Mouse (Mus musculus) MEL (cell line): Measurements from ENCODE around the gene Rnf114. TPM values are rescaled to one million over a fixed set of nuclear protein-coding genes. Genes with fewer than 3 reads are reported as not detected.

Experiments used
- DNase-seq: peaks from one replicate; pipeline ENCODE4 v3.0.0; 2011; ENCODE audit warnings: low read depth, low spot score
- H3K27ac ChIP-seq: 2 replicates; pipeline ENCODE4 v1.5.1; 2012; ENCODE audit warnings: low read depth, mild to moderate bottlenecking, control low read depth, low read length, moderate library complexity; ENCODE audit not compliant: control insufficient read depth
- H3K27me3 ChIP-seq, 2 experiments: fragments of 150-350 bp in 1 of 2; sonication (generic) in 1 of 2; 2 replicates each; pipeline ENCODE4 v1.6.1; 2012; ENCODE audit warnings: low read length in 2 of 2, mild to moderate bottlenecking in 2 of 2, improper control_type of control experiment in 1 of 2, moderate library complexity in 1 of 2; ENCODE audit not compliant: insufficient read depth in 2 of 2, control insufficient read depth in 1 of 2
- H3K36me3 ChIP-seq, 2 experiments: 2 replicates each; pipeline ENCODE4 v1.6.1; 2012 to 2014; ENCODE audit warnings: low read length in 2 of 2, improper control_type of control experiment in 1 of 2, inconsistent platforms in 1 of 2, mild to moderate bottlenecking in 1 of 2; ENCODE audit not compliant: insufficient read depth in 2 of 2, control insufficient read depth in 1 of 2
- H3K4me1 ChIP-seq, 2 experiments: fragments of 150-350 bp in 1 of 2; sonication (generic) in 1 of 2; 2 replicates each; pipeline ENCODE4 v1.6.1; 2012; ENCODE audit warnings: low read length in 2 of 2, improper control_type of control experiment in 1 of 2, mild to moderate bottlenecking in 1 of 2; ENCODE audit not compliant: insufficient read depth in 2 of 2, control insufficient read depth in 1 of 2
- H3K4me3 ChIP-seq, 2 experiments: fragments of 150-350 bp in 1 of 2; sonication (generic) in 1 of 2; 2 replicates each; pipeline ENCODE4 v1.5.1; 2012; ENCODE audit warnings: low read depth in 2 of 2, low read length in 2 of 2, mild to moderate bottlenecking in 2 of 2, moderate library complexity in 2 of 2, control low read depth in 1 of 2, improper control_type of control experiment in 1 of 2; ENCODE audit not compliant: control insufficient read depth in 1 of 2, insufficient read depth in 1 of 2
- H3K79me2 ChIP-seq: 2 replicates; pipeline ENCODE4 v1.6.1; 2012; ENCODE audit warnings: mild to moderate bottlenecking, low read length, moderate library complexity; ENCODE audit not compliant: control insufficient read depth, poor library complexity, insufficient read depth
- H3K9ac ChIP-seq: 2 replicates; pipeline ENCODE4 v1.6.1; 2012; ENCODE audit warnings: low read depth, mild to moderate bottlenecking, control low read depth, low read length, moderate library complexity; ENCODE audit not compliant: control insufficient read depth, poor library complexity, severe bottlenecking
- H3K9me3 ChIP-seq: fragments of 150-350 bp; sonication (generic); replicated peaks from 2 replicates; pipeline ENCODE4 v1.6.1; 2012; ENCODE audit warnings: mild to moderate bottlenecking, low read length, improper control_type of control experiment, moderate library complexity; ENCODE audit not compliant: insufficient read depth
- BHLHE40 ChIP-seq: IDR thresholded peaks from 2 replicates; pipeline ENCODE4 v1.6.1; 2012; ENCODE audit warnings: low read depth, mild to moderate bottlenecking, inconsistent platforms, low read length, improper control_type of control experiment, borderline replicate concordance
- CHD1 ChIP-seq: IDR thresholded peaks from 2 replicates; pipeline ENCODE4 v1.6.1; 2012; ENCODE audit warnings: low read depth, mild to moderate bottlenecking, inconsistent platforms, low read length, improper control_type of control experiment
- CHD2 ChIP-seq: IDR thresholded peaks from 2 replicates; pipeline ENCODE4 v1.6.1; 2011; ENCODE audit warnings: low read length, improper control_type of control experiment
- CTCF ChIP-seq, 3 experiments: IDR thresholded peaks in 2 of 3; conservative IDR thresholded peaks in 1 of 3; 2 replicates each; pipeline ENCODE4 v1.5.1; 2011 to 2012; ENCODE audit warnings: low read length in 3 of 3, low read depth in 2 of 3, mild to moderate bottlenecking in 2 of 3, improper control_type of control experiment in 1 of 3, inconsistent platforms in 1 of 3, mixed read lengths in 1 of 3, moderate library complexity in 1 of 3; ENCODE audit not compliant: control insufficient read depth in 1 of 3, insufficient read depth in 1 of 3, poor library complexity in 1 of 3, severe bottlenecking in 1 of 3
- E2F4 ChIP-seq: IDR thresholded peaks from 2 replicates; pipeline ENCODE4 v1.6.1; 2011; ENCODE audit warnings: low read depth, low read length, improper control_type of control experiment, borderline replicate concordance
- ELF1 ChIP-seq: IDR thresholded peaks from 2 replicates; pipeline ENCODE4 v1.6.1; 2014; ENCODE audit warnings: low read depth, mild to moderate bottlenecking, inconsistent platforms, low read length, improper control_type of control experiment, moderate library complexity
- ETS1 ChIP-seq: IDR thresholded peaks from 2 replicates; pipeline ENCODE4 v1.6.1; 2012; ENCODE audit warnings: low read depth, mild to moderate bottlenecking, inconsistent platforms, low read length, improper control_type of control experiment, moderate library complexity
- GATA1 ChIP-seq: IDR thresholded peaks from 2 replicates; pipeline ENCODE4 v1.6.1; 2011; ENCODE audit warnings: low read depth, low read length, improper control_type of control experiment
- MAFK ChIP-seq: IDR thresholded peaks from 2 replicates; pipeline ENCODE4 v1.6.1; 2011; ENCODE audit warnings: low read depth, mild to moderate bottlenecking, low read length, improper control_type of control experiment, borderline replicate concordance
- MAX ChIP-seq: IDR thresholded peaks from 2 replicates; pipeline ENCODE4 v1.6.1; 2011; ENCODE audit warnings: low read length, improper control_type of control experiment
- MAZ ChIP-seq: IDR thresholded peaks from 2 replicates; pipeline ENCODE4 v1.6.1; 2012; ENCODE audit warnings: low read depth, mild to moderate bottlenecking, inconsistent platforms, low read length, improper control_type of control experiment
- MEF2A ChIP-seq: IDR thresholded peaks from 2 replicates; pipeline ENCODE4 v1.6.1; 2014; ENCODE audit warnings: low read depth, mild to moderate bottlenecking, inconsistent platforms, low read length, improper control_type of control experiment; ENCODE audit not compliant: poor library complexity, insufficient replicate concordance, severe bottlenecking; ENCODE audit errors: extremely low read depth
- MXI1 ChIP-seq: IDR thresholded peaks from 2 replicates; pipeline ENCODE4 v1.6.1; 2011; ENCODE audit warnings: mild to moderate bottlenecking, low read depth, low read length, improper control_type of control experiment
- MYB ChIP-seq: IDR thresholded peaks from 2 replicates; pipeline ENCODE4 v1.6.1; 2011; ENCODE audit warnings: mild to moderate bottlenecking, low read depth, low read length, improper control_type of control experiment
- NELFE ChIP-seq: IDR thresholded peaks from 2 replicates; pipeline ENCODE4 v1.6.1; 2011; ENCODE audit warnings: low read depth, low read length, improper control_type of control experiment
- NRF1 ChIP-seq: IDR thresholded peaks from 2 replicates; pipeline ENCODE4 v1.6.1; 2014; ENCODE audit warnings: low read depth, mild to moderate bottlenecking, inconsistent platforms, low read length, improper control_type of control experiment, moderate library complexity; ENCODE audit not compliant: poor library complexity, insufficient read depth, severe bottlenecking
- POLR2A ChIP-seq, 2 experiments: IDR thresholded peaks; 2 replicates each; pipeline ENCODE4 v1.6.1; 2011 to 2012; ENCODE audit warnings: low read length in 2 of 2, mild to moderate bottlenecking in 2 of 2, control low read depth in 1 of 2, improper control_type of control experiment in 1 of 2, low read depth in 1 of 2, moderate library complexity in 1 of 2; ENCODE audit not compliant: control insufficient read depth in 1 of 2, insufficient read depth in 1 of 2, poor library complexity in 1 of 2
- RAD21 ChIP-seq: IDR thresholded peaks from 2 replicates; pipeline ENCODE4 v1.6.1; 2011; ENCODE audit warnings: mild to moderate bottlenecking, low read depth, low read length, improper control_type of control experiment
- SIN3A ChIP-seq: IDR thresholded peaks from 2 replicates; pipeline ENCODE4 v1.6.1; 2012; ENCODE audit warnings: low read length, improper control_type of control experiment, inconsistent platforms
- TBP ChIP-seq: IDR thresholded peaks from 2 replicates; pipeline ENCODE4 v1.8.0; 2011; ENCODE audit warnings: low read depth, low read length, improper control_type of control experiment
- UBTF ChIP-seq: IDR thresholded peaks from 2 replicates; pipeline ENCODE4 v1.6.1; 2012; ENCODE audit warnings: low read depth, mild to moderate bottlenecking, inconsistent platforms, low read length, improper control_type of control experiment, moderate library complexity, borderline replicate concordance; ENCODE audit not compliant: insufficient read depth
- ZMIZ1 ChIP-seq: IDR thresholded peaks from 2 replicates; pipeline ENCODE4 v1.6.1; 2012; ENCODE audit warnings: low read depth, mild to moderate bottlenecking, inconsistent platforms, low read length, improper control_type of control experiment, moderate library complexity
- polyA plus RNA-seq, 2 experiments: library from polyadenylated mRNA; stranded (reverse) in 1 of 2; unstranded in 1 of 2; fragments of >175 nt in 1 of 2; fragments of >200 nt in 1 of 2; gene quantifications; 2 replicates each; pipeline versions ENCODE4 v1.2.1 to v1.2.4; 2012; ENCODE audit warnings: low replicate concordance in 2 of 2, low read depth in 1 of 2; ENCODE audit not compliant: insufficient read length in 2 of 2, insufficient read depth in 1 of 2, missing spikeins in 1 of 2
- total RNA-seq: library from RNA; depleted of rRNA; stranded (reverse); fragments of 300-350 nt; gene quantifications from 2 replicates; pipeline ENCODE4 v1.2.3, GENCODE M21; 2012

Rnf114 gene
- total and polyA plus RNA-seq, 3 experiments, result 44.0 to 49.2 TPM; not detected in 1

GRCm38 (mm10) chr2:167541761-167542160, 49.3 kb downstream of the Rnf114 start:
- DNase-seq, result no peak
- peaks cover 0 to 5% of the 10 kb centered on the region in 2 experiments; a peak in 2 of 4 replicates for H3K36me3 ChIP-seq
- peaks cover 5 to 7% of the 10 kb centered on the region in 2 experiments for H3K4me1 ChIP-seq
- H3K9ac ChIP-seq, result no peak overlapping the region
- no peaks in the 10 kb centered on the region for H3K9me3 ChIP-seq
- no peak overlapping the region for H3K4me3 ChIP-seq
- TF ChIP-seq CHD1 (no peak), TBP (no peak), MXI1 (no peak), NELFE (no peak), MAZ (no peak), RAD21 (no peak), ETS1 (no peak), MAX (no peak), SIN3A (no peak), E2F4 (no peak), ZMIZ1 (no peak), MYB (no peak), NRF1 (no peak), POLR2A (IDR thresholded peaks at IDR 0.05; ENCODE audit: control insufficient read depth in 1 of 2, insufficient read depth in 1 of 2, low read depth in 1 of 2, low read length in 2 of 2, poor library complexity in 1 of 2) (no peak)
- TF ChIP-seq, all 39 proteins: peak for 0
- H3K79me2 ChIP-seq, result no peaks in the 10 kb centered on the region; the same call in 1 of the 2 replicates
- H3K27me3 ChIP-seq, result no peaks in the 10 kb centered on the region
- H3K27ac ChIP-seq, result no peak overlapping the region

- H3K36me3 ChIP-seq, result no peaks in the 10 kb centered on the region; a peak in 1 of 4 replicates
- H3K27me3 ChIP-seq, result no peaks in the 10 kb centered on the region
- TF ChIP-seq NELFE (no peak), CTCF (IDR thresholded peaks at IDR 0.05 in 2 of 3, conservative IDR thresholded peaks at IDR 0.05 in 1 of 3; ENCODE audit: control insufficient read depth in 1 of 3, insufficient read depth in 1 of 3, low read depth in 2 of 3, low read length in 3 of 3, poor library complexity in 1 of 3, severe bottlenecking in 1 of 3) (no peak), UBTF (no peak), BHLHE40 (no peak), SIN3A (no peak), ZMIZ1 (no peak), ELF1 (no peak), GATA1 (no peak), NRF1 (no peak), MYB (no peak), POLR2A (IDR thresholded peaks at IDR 0.05; ENCODE audit: control insufficient read depth in 1 of 2, insufficient read depth in 1 of 2, low read depth in 1 of 2, low read length in 2 of 2, poor library complexity in 1 of 2) (no peak), MAFK (no peak), MEF2A (no peak), ETS1 (no peak), RAD21 (no peak), CHD2 (no peak)
- TF ChIP-seq, all 39 proteins: peak for 0
- Histone ChIP-seq H3K4me1 (peaks cover 0 to under 1% of the 10 kb centered on the region in 2 experiments; a peak in 2 of 4 replicates), H3K27ac (no peak overlapping the region), H3K4me3 (no peak overlapping the region), H3K9ac (no peak overlapping the region), H3K79me2 (no peaks in the 10 kb centered on the region; the same call in 1 of the 2 replicates), H3K9me3 (no peaks in the 10 kb centered on the region)
- no peak for DNase-seq
Observed at GRCm38 (mm10) chr2:167542361-167542760, 49.9 kb downstream of the Rnf114 start.
